Mouse (Mus musculus) C2C12 (cell line): Measurements from ENCODE around the gene Taar7e.
"Not testable (repeated sequence)": the region's sequence is repeated elsewhere in the genome, so short reads cannot be mapped to it uniquely, and the experiment has no call there.

Experiments used
- CEBPB ChIP-seq: IDR thresholded peaks from one replicate; pipeline ENCODE4 v1.6.1; 2011; ENCODE audit warnings: low read depth, mild to moderate bottlenecking, control low read depth, moderate library complexity
- CTCF ChIP-seq: IDR thresholded peaks from one replicate; pipeline ENCODE4 v1.5.1; 2011; ENCODE audit not compliant: control insufficient read depth, insufficient read depth, insufficient read length
- MAX ChIP-seq: IDR thresholded peaks from one replicate; pipeline ENCODE4 v1.6.1; 2011; ENCODE audit warnings: mild to moderate bottlenecking, control low read depth
- MYOD1 ChIP-seq: IDR thresholded peaks from one replicate; pipeline ENCODE4 v1.6.1; 2011; ENCODE audit warnings: low read depth; ENCODE audit not compliant: control insufficient read depth, insufficient read length
- MYOG ChIP-seq: IDR thresholded peaks from one replicate; pipeline ENCODE4 v1.6.1; 2011; ENCODE audit not compliant: control insufficient read depth, insufficient read length; ENCODE audit errors: extremely low read depth
- USF1 ChIP-seq: IDR thresholded peaks from one replicate; pipeline ENCODE4 v1.6.1; 2011; ENCODE audit warnings: low read depth, mild to moderate bottlenecking, control low read depth, moderate library complexity

- TF ChIP-seq CTCF, MAX, CEBPB, USF1, MYOD1, MYOG: not testable (repeated sequence)
Observed at GRCm38 (mm10) chr10:24074751-24075150, 37.3 kb downstream of the Taar7e start.
